Mouse (Mus musculus) splenic B cell, adult 2 months (primary cell): ENCODE measurements at regions not wholly inside any gene's neighbourhood (a gene's known extent, or its start where the extent isn't known, plus 50 kb on each side); places are given as distances from the start of the nearest gene placed in this dataset.

Experiments used
- DNase-seq: peaks from one replicate; pipeline ENCODE4 v3.0.0-alpha.2; 2011; ENCODE audit warnings: low read depth, low spot score
- H3K27me3 ChIP-seq: 2 replicates; pipeline ENCODE4 v1.6.1; 2012; ENCODE audit warnings: mild to moderate bottlenecking, low read length, moderate library complexity, mixed read lengths; ENCODE audit not compliant: control insufficient read depth, poor library complexity, insufficient read depth, severe bottlenecking
- H3K36me3 ChIP-seq: 2 replicates; pipeline ENCODE4 v1.6.1; 2012; ENCODE audit warnings: mild to moderate bottlenecking, low read length, moderate library complexity, mixed read lengths; ENCODE audit not compliant: control insufficient read depth, poor library complexity, insufficient read depth, severe bottlenecking

DNA sequence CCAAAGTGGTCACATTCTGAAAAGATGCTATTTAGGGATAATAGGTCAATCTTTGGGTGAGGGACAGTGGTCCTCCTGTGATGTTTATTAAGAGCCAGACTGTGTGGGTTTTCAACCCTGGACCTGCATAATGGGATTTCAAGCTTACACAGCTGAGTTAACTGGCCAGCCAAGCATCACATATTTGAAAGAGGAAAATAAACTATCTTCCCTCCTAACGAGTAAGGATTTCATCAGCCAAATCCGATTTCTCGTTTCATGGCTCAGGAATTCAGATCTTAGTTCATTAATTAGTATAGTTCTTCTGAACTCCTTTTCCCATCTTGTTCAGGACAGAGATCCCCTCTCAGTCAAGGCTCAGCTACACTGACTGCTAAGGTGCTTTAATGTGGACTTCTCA is 120.1 kb upstream of the Tut7 start:
- no peak for DNase-seq
- no peaks in the 10 kb centered on the region for H3K36me3 ChIP-seq

GRCm38 (mm10) chr13:59941519-59941918 is 118.6 kb upstream of the Tut7 start:
- no peaks in the 10 kb centered on the region for H3K36me3 ChIP-seq
- no peak for DNase-seq
- no peaks in the 10 kb centered on the region for H3K27me3 ChIP-seq

More for the DNA sequence above, 120.1 kb upstream of the Tut7 start:
- H3K27me3 ChIP-seq, result no peaks in the 10 kb centered on the region

DNA sequence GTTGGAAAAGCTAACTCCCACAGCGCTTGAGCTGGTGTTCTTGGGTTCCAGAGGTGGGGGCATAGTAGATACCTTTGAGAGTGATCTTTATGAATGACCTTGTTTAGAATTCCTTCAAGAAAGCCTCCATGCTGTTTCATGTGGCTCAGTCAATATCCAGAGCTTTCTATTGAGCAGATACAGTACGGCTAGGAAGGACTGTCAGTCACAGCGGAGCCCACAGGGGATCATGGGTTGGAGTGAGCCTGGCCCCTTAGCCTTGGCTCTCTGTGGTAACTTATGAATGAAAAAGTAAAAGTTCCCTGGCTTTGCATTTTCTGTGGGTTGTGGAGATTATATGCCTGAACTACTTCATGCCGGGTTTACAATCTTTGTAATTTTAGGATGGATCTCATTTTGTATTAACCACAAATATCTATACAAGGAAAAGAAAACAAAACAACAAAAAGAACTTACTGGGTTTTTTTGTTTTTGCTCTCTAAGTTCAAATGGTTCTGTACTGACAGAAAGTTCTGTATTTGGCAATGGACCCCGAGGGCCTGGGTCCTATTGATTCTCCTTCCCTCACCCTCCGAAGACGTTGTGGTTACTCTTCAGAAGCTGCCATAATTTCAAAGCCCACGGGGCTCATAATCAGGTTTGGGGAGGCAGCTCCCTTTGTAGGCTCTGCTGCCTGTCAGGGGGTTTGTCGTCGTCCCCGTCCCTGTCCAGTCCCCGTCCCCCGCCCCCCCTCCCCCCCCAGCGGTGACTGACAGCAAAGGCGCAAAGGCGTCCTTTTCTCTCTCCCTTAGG is 117.7 kb upstream of the Tut7 start:
- no peak for DNase-seq
- H3K36me3 ChIP-seq, result no peaks in the 10 kb centered on the region
- H3K27me3 ChIP-seq, result no peaks in the 10 kb centered on the region

DNA sequence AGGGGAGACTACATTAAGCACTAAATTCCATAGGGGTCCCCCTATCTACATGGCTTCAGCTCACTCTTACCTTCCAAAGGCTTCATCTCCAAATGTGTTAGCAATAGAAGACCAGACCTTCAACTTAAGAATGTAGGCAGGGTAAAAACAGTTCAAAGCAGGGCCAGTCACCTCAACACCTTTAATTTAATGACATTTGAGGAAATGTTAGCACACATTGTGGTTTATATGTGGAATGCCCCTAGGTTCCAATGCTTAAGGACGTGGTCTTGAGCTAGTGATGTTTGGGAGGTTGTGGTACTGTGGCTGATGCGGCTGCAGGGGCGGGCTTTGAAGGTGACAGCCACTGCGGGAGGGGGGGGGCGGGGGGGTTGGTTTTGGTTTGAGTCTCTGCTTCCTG is 116.9 kb upstream of the Tut7 start:
- no peaks in the 10 kb centered on the region for H3K36me3 ChIP-seq
- H3K27me3 ChIP-seq, result no peaks in the 10 kb centered on the region
- no peak for DNase-seq

DNA sequence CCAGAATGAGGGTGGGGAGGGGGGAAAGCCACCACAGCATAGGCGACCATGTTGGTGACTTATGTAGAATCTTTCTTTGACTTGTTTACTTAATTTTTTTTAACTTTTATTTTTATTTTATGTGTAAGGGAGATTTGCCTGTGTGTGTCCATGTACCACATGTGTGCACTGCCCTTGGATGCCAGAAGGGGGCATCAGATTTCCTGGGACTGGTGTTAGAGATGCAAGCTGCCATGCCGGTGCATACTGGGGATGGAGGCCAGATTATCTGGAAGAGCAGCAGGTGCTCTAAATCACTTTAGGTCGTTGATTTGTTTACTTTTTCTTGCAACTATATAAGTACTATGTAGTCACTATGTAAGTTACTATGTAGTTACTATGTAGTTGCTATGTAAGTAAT is 114.2 kb upstream of the Tut7 start:
- Histone ChIP-seq H3K27me3 (no peaks in the 10 kb centered on the region), H3K36me3 (no peaks in the 10 kb centered on the region)
- DNase-seq, result no peak

DNA sequence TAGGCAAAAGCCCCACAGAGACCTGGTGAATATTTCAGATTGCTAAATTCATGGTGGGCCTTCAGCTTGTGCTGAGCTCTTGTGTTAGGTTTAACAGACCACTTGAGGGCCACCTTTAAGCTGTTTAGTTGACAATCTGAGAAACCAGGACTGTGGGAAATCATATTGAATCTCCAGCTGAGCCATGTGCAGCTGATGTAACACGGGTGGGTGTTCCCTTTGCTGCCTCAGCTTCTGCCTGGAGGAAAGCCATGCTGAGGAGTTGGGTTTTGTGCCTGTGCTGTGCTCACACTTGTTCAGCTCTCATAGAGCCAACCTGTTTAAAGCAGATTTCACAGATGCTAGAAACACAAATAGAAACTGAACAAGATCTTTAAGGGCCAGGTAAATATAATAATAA is 111.6 kb upstream of the Tut7 start:
- DNase-seq, result no peak
- Histone ChIP-seq H3K27me3 (no peaks in the 10 kb centered on the region), H3K36me3 (no peaks in the 10 kb centered on the region)

GRCm38 (mm10) chr13:59934093-59934492 is 111.1 kb upstream of the Tut7 start:
- no peak for DNase-seq
- H3K36me3 ChIP-seq, result no peaks in the 10 kb centered on the region
- H3K27me3 ChIP-seq, result no peaks in the 10 kb centered on the region

DNA sequence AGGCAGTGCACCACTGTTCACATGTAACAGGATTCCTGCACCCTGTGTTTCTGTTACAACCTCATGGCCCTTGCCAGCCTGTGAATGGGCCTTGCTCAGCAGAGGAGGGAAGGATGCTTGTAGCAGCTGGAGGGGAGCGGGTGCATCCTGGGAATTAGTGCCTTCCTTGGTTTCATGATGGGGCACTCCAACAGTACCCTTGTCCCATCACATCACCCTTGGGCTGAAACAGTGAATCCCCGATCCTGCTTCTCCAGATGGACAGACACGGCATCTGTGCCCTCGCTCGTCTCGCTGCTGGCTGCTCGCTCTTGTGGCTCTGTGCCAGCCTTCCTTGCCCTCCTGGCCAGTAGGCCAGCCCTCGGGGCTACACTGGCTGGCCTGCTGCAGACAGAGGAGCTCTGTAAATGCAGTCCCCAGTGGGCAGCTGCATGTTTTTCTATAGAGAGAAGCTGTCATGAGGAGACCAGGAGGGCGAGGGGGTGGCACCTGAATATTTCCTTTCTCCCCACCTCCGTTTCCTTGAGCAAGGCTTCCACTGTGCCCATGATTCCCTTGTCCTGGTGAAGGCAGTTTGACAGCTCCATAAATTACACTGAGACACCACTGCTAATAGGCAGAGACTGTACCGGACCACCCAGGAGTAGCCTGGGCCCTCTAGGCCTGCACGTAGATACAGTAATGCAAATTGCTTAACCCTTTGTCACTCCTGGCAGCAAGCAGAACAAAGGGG is 104.6 kb upstream of the Tut7 start:
- no peaks in the 10 kb centered on the region for H3K27me3 ChIP-seq
- no peak for DNase-seq
- H3K36me3 ChIP-seq, result no peaks in the 10 kb centered on the region

DNA sequence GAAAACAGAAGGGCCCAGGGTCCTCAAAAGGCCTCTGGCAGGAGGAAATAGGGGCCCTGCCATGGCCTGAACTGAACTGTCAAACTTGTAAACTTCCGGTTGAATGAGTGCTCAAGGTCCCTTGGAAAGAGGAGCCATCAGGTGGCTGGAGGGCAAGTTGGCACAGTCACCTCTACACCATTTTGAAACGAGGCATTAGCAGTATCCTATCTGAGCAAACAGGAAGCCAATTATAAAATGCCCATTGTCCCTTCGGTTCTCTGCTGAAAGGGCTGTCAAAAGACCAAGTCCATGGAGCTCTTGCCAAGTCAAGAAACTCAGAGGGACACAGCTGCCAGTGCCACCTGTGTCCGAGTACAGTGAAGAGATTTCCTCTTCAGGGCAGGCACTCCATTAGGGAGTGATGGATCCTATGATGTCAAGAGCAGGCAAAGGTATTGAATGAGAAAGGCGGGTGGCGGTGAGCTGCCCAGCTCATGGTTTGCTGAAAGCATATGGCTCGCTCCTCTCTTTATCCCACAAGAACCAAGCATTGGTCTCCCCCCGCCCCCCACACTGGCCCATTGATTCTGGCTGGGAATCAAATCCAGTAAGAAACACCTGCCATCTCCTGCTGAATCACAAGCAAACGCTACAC is 103.0 kb upstream of the Tut7 start:
- Histone ChIP-seq H3K36me3 (no peaks in the 10 kb centered on the region), H3K27me3 (no peaks in the 10 kb centered on the region)
- no peak for DNase-seq

GRCm38 (mm10) chr13:59917185-59917584 is 94.2 kb upstream of the Tut7 start:
- no peak for DNase-seq
- Histone ChIP-seq H3K27me3 (no peaks in the 10 kb centered on the region), H3K36me3 (no peaks in the 10 kb centered on the region)

GRCm38 (mm10) chr13:59916166-59917044 is 93.5 kb upstream of the Tut7 start:
- Histone ChIP-seq H3K36me3 (no peaks in the 10 kb centered on the region), H3K27me3 (no peaks in the 10 kb centered on the region)
- DNase-seq, result no peak

GRCm38 (mm10) chr13:59915734-59916133 is 92.8 kb upstream of the Tut7 start:
- Histone ChIP-seq H3K27me3 (no peaks in the 10 kb centered on the region), H3K36me3 (no peaks in the 10 kb centered on the region)
- no peak for DNase-seq

DNA sequence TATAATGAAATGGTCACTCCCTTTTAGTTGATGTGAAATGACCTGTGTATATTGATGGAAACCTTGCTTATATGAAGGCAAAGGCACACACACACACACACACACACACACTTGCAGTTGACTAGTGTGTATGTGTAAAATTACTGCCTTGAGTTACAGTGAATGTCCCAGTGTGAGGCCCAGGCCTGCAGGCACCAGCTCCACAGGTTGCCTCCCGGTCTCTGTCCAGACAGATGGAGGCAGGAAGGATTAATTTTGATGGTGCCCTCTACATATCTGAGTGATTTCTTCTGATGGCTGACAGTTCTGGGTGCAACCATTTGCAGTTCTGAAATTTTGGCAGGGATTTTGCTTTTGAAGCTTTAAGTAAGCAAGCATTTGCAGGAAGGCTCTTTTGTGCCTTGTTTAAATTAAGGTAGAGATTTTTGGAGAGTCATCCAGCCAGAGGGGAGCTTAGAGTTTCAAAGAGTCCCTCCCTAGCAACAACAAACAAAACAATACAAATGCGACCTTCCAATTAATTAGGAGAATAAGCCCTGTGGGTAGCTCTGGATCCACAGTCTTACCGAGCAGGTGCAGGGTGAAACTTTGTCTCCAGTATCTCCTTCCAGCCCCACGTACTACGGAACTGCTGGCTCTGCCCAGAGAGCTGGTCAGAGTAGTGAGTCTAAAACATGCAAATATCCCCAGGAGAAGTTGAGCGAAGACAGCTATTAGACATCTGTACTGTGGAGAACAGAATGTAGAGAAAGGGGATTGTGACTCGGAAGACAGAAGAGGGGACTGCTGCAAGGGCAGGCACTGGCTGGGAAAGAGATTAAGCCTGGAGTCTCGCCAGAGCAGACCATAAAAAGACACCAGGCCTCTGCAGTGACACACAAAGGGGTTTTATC is 87.5 kb upstream of the Tut7 start:
- H3K36me3 ChIP-seq, result no peaks in the 10 kb centered on the region
- no peaks in the 10 kb centered on the region for H3K27me3 ChIP-seq
- no peak for DNase-seq

DNA sequence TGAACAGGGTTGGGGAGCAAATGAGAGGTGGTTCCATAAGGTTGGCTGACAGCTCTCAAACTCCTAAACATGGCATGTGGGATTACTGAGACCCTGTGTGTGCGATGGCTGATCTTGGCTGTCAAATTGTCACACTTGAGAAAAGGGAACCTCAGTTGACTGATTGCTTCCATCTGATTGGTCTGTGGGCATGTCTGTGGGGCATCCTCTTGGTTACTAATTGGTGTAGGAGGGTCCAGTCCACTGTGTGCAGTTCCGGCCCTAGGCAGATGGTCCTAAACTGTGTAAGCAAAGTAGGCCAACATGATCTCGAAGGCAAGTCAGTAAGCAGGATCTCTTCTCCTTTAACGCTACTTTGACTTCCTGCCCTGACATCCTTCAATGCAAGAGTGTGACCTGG is 86.5 kb upstream of the Tut7 start:
- H3K36me3 ChIP-seq, result no peaks in the 10 kb centered on the region
- H3K27me3 ChIP-seq, result no peaks in the 10 kb centered on the region
- DNase-seq, result no peak
